Mouse (Mus musculus) ovary, postnatal 10 days (tissue): ENCODE data around the gene Nptn.

Experiments used
- DNase-seq: peaks from one replicate; pipeline ENCODE4 v3.0.0; 2022; ENCODE audit warnings: low spot score

Nptn gene

DNA sequence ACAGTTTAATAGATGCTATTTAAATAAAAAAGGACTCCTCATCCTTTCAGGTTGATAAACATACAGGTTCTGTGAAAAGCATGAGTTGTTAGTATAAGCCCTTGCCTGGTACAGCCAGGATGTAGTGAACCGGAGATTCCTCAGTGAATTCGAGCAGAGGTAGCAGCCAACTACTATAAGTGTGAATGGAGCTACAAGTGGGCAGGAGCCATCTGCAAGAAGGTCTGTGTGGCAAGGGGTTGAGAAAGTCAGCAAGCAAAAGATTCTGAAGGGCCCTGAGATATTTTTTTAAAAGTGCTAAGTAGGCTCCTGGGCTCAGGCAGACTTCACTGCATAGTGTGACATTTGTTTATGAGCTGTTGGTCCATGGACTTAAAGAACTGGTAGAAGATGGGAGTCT lies 74.8 kb downstream of the Nptn start:
- no peak for DNase-seq

GRCm38 (mm10) chr9:58657735-58658512 lies 75.9 kb downstream of the Nptn start:
- DNase-seq: no peak

GRCm38 (mm10) chr9:58658596-58659309 lies 76.7 kb downstream of the Nptn start:
- no peak for DNase-seq

- no peak for DNase-seq
These were observed 77.3 kb downstream of the Nptn start for GRCm38 (mm10) chr9:58659331-58659730.

- no peak for DNase-seq
These were observed 77.9 kb downstream of the Nptn start for GRCm38 (mm10) chr9:58659989-58660388.

- DNase-seq: no peak
These were observed 78.6 kb downstream of the Nptn start for GRCm38 (mm10) chr9:58660673-58661072.

DNA sequence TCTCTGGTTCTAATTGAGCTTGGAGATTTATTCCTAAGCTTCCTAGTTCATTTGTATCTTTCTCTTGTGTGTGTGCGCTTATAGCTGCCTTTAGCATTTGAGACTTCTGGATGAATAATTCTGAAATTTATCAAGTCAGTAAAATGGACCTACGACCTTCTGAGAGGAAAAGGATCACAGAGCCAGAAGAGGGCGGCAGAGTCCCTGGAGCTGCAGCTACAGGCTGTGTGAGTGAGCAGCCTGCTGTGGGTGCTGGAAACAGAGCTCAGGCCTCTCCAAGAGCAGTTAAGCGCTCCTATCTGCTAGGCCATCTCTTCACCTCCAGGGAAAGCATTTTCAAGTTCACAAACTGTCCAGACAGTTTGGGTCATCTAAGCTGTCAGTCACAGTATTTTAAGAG lies 80.0 kb downstream of the Nptn start:
- no peak for DNase-seq

DNA sequence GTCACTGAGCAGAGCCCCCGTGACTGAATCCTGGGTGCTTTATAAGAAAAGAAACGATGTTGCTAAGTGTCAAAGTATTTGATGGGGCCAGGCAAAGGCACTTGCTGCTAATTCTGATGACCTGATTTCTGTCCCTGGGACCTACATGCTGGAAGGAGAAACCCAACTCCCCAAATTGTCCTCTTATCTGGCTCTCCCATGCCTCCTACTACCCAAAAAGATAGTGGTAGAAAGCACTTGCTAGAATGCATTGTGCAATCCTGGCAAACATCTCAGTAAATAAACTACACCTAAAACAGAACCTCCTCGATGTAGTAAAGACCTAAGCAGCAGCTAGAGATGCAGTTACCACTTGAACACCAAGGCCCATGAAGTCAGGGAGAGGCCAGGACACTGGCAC lies 80.8 kb downstream of the Nptn start:
- no peak for DNase-seq

DNA sequence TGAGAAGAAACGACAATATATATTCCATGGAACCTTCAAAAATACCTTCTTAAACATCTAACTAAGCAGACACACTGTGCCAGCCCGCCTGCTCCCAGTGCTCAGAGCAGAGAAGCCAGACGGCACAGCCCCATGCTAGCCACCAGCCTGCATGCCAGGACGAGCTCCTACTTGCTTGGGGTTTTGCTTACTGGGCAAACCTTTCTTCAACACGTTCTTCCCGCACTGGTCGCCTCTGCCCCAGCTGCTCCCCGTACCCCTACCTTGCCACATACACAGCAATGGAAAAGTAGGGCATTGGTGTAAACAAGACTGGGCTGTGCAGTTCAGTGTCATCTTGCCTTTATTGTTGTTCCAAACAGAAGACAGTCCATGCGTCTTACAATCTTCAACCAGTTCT lies 83.5 kb downstream of the Nptn start:
- DNase-seq: no peak

GRCm38 (mm10) chr9:58666191-58666590 lies 84.2 kb downstream of the Nptn start:
- no peak for DNase-seq

DNA sequence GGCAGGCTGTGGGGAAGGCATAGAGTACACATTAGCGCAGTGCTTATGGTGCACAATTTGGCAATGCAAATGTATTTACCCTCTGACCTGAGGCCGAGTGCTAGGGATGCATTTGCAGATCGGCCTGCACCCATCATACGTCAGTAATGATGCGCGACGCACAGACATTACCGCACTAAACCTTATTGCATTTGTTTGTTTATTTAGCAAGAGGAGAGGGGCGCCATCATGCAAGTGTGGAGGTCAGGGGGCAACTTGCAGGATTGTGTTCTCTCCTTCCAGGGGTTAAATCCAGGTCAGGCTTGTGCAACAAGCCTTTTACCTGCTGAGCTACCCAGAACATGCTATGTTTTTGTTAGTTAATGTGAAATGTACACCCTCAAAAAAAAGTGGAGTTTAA lies 85.2 kb downstream of the Nptn start:
- no peak for DNase-seq

- DNase-seq: no peak
These were observed 86.1 kb downstream of the Nptn start for GRCm38 (mm10) chr9:58668171-58668570.

DNA sequence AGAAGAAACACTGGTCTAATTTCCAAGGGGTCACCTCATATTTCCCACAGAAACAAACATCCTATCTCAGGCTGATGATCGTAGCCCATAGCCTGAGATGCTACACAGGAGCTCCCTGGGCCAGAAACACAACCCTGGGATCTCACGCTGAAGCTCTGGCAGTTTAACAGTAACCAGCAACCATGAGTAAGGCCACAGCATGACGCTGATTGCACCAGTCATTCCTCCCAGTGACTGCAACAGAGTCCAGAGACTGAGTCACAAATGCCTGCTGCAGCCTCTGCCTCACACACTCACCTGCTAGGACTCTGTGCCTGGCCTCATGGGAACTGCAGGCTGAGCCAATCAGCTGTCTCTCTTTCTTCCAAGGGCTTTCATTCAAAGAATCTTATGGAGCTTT lies 87.0 kb downstream of the Nptn start:
- no peak for DNase-seq

DNA sequence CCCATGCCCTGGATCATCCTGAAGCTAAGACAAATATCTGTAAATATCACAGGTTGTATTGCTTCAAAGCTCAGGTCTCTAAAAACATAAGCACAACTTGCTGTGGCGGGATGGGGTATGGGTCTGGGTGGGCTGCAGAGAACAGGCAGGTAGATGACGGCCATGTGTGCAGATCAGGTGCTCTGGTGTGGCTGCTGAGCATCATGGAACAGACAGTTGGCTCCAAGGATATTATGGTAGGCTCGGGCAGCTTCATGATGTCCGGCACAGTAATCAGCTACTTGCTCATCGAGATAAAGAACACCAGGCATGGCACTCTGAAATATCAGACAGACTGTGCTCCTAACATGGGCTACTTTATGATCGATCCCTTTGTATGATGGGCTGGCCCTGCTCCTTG lies 87.8 kb downstream of the Nptn start:
- DNase-seq: no peak

DNA sequence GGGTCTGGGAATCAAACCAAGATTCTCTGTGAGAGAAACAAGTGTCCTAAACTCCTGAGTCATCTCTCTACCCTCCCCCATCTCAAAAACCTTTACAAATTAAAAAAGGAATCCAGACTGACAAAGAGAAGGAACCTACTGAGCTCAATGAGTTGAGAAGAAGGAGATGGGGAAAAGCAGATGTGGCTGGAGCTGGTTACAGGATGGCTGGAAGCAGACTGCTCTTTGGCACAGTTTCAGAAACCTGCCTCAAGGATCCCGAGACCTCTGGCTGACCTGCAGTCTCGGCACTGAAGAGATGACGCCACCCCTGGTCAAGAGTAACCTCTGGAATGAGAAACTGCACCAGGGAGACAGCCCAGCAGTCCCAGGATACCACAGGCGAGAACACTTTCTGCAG lies 90.4 kb downstream of the Nptn start:
- no peak for DNase-seq

GRCm38 (mm10) chr9:58674736-58675135 lies 92.7 kb downstream of the Nptn start:
- no peak for DNase-seq

GRCm38 (mm10) chr9:58675371-58675770 lies 93.3 kb downstream of the Nptn start:
- DNase-seq: no peak

- no peak for DNase-seq
These were observed 99.4 kb downstream of the Nptn start for GRCm38 (mm10) chr9:58681411-58681810.

- no peak for DNase-seq
These were observed 100.1 kb downstream of the Nptn start for GRCm38 (mm10) chr9:58682106-58682505.

GRCm38 (mm10) chr9:58683372-58683771 lies 101.3 kb downstream of the Nptn start:
- no peak for DNase-seq

- DNase-seq: no peak
These were observed 103.2 kb downstream of the Nptn start for GRCm38 (mm10) chr9:58685290-58685689.

GRCm38 (mm10) chr9:58688076-58688475 lies 106.0 kb downstream of the Nptn start:
- no peak for DNase-seq

GRCm38 (mm10) chr9:58690701-58691100 lies 108.7 kb downstream of the Nptn start:
- no peak for DNase-seq

GRCm38 (mm10) chr9:58691471-58691870 lies 109.4 kb downstream of the Nptn start:
- DNase-seq: no peak
